ENCODE assay signal across 9 mouse cellular contexts in genomic region chr1:152511237-152511636, GRCm38 (mm10).
DNase-seq lines count a peak whose midpoint lies in the region; ATAC-seq lines count a peak whose summit lies in the region.
"Had no signal": no experiment of that assay in that cellular context is flagged by ENCODE, and none has a peak within 500 bp of the region (broad histone marks: within the 10 kb centered on the region; RNA-seq: fewer than 3 reads in every experiment).

No protein-coding gene starts in this region.

- peak; percentile 55; the same call in 1 of the 2 replicates for ATAC-seq in frontal cortex, adult (ENCODE audit: low TSS enrichment)
- no peak; the same call in 1 of the 2 replicates for ATAC-seq in forebrain, embryonic 16.5 days

- no peak overlapping the region for H3K27ac ChIP-seq in forebrain, embryonic 16.5 days (ENCODE audit: low read length)
- H3K27ac ChIP-seq: limb, embryonic 12.5 days had no signal

- no peak overlapping the region for H3K4me2 ChIP-seq in forebrain, embryonic 16.5 days (ENCODE audit: low read length)
- H3K4me2 ChIP-seq: limb, embryonic 12.5 days had no signal

- H3K4me3 ChIP-seq in forebrain, embryonic 16.5 days (replicated peaks; ENCODE audit: low read length): no peak overlapping the region
- H3K4me3 ChIP-seq: limb, embryonic 12.5 days had no signal

- H3K36me3 ChIP-seq in forebrain, embryonic 16.5 days (ENCODE audit: control insufficient read depth, insufficient read depth): no peaks in the 10 kb centered on the region
- H3K36me3 ChIP-seq: limb, embryonic 12.5 days had no signal

- 79% methylated on average over 4 of the region's 4 CpGs for WGBS in forebrain, embryonic 16.5 days

- H3K4me1 ChIP-seq in forebrain, embryonic 16.5 days (replicated peaks; ENCODE audit: control insufficient read depth, insufficient read depth, low read length): no peaks in the 10 kb centered on the region
- H3K4me1 ChIP-seq: limb, embryonic 12.5 days had no signal

- no peaks in the 10 kb centered on the region for H3K27me3 ChIP-seq in forebrain, embryonic 16.5 days (replicated peaks; ENCODE audit: control insufficient read depth, insufficient read depth, low read length)
- H3K27me3 ChIP-seq: limb, embryonic 12.5 days had no signal

- no peak overlapping the region for H3K9ac ChIP-seq in forebrain, embryonic 16.5 days (replicated peaks; ENCODE audit: low read depth, low read length)
- H3K9ac ChIP-seq: limb, embryonic 12.5 days had no signal

- H3K9me3 ChIP-seq in forebrain, embryonic 16.5 days (ENCODE audit: control insufficient read depth, low read length): no peaks in the 10 kb centered on the region
- H3K9me3 ChIP-seq: limb, embryonic 12.5 days had no signal

- no peak for DNase-seq in frontal cortex, postnatal 25 days (ENCODE audit: low spot score in 2 of 2)
- peak; percentile 75 for DNase-seq in 3T3-L1 (ENCODE audit: low read depth, low spot score)
- peak; percentile 38 for DNase-seq in T-cell, adult 2 months (ENCODE audit: low spot score)
- DNase-seq in heart, postnatal 4 days: peak; percentile 43
- peak; percentile 68 for DNase-seq in mesoderm, embryonic 11.5 days (ENCODE audit: low read depth, low spot score)
- DNase-seq in right cerebral cortex, postnatal 10 days (ENCODE audit: low spot score in 2 of 2): no peak

Comparison
In these comparisons a context has a peak if more than half of its experiments do, and no peak if none do; other contexts are left out.
1. DNase-seq: peak in 3T3-L1 (single experiment), T-cell, adult 2 months (single experiment), heart, postnatal 4 days (single experiment) and mesoderm, embryonic 11.5 days (single experiment); none in frontal cortex, postnatal 25 days (0 of 2) and right cerebral cortex, postnatal 10 days (0 of 2).